Mouse (Mus musculus): ENCODE measurements around the gene Arhgap15.

Gene Arhgap15

GRCm38 (mm10) chr2:43931687-43932086 lies 183.1 kb downstream of the Arhgap15 start:
- DNase-seq (ENCODE audit: low spot score): peak; percentile 80

GRCm38 (mm10) chr2:43939196-43939595 lies 190.6 kb downstream of the Arhgap15 start:
- DNase-seq (ENCODE audit: low spot score): no peak

- no peak for DNase-seq (ENCODE audit: low spot score)
These were observed 197.1 kb downstream of the Arhgap15 start for GRCm38 (mm10) chr2:43945679-43946078.

GRCm38 (mm10) chr2:43949775-43950492 lies 201.3 kb downstream of the Arhgap15 start:
- no peak for DNase-seq (ENCODE audit: low spot score)

- DNase-seq (ENCODE audit: low spot score): no peak
These were observed 202.1 kb downstream of the Arhgap15 start for GRCm38 (mm10) chr2:43950741-43951140.

DNA sequence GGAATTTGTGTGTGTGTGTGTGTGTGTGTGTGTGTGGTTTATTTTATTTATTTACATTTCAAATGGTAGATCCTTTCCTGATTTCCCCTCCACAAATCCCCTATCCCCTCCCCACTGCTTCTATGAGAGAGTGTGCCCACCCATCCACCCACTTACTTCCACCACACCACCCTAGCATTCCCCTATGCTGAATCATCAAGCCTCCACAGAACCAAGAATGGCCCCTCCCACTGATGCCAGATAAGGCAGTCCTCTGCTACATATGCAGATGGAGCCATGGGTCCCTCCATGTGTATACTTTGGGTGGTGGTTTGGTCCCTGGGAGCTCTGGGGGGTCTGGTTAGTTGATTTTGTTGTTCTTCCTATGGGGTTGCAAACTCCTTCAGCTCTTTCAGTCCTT lies 210.6 kb downstream of the Arhgap15 start:
- no peak for DNase-seq (ENCODE audit: low spot score)

DNA sequence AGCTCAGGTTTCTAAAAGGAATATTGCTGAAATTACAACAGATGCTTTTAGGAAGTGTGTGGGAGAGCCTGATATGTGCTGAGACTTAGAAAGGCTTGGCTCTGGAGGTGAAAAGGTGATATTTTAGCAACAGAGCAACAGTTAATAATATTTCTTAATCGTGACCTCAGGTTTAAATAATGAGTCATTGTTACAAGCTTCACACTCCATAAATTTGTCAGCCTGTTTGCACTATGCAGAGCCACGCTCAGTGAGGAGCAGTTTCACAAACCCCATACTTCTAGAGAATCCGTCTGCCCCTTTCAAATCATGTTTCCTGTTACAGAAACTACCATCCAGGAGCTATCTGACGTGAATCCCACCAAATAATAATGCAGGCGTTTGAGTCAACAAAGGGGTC lies 213.8 kb downstream of the Arhgap15 start:
- DNase-seq (ENCODE audit: low spot score): no peak

DNA sequence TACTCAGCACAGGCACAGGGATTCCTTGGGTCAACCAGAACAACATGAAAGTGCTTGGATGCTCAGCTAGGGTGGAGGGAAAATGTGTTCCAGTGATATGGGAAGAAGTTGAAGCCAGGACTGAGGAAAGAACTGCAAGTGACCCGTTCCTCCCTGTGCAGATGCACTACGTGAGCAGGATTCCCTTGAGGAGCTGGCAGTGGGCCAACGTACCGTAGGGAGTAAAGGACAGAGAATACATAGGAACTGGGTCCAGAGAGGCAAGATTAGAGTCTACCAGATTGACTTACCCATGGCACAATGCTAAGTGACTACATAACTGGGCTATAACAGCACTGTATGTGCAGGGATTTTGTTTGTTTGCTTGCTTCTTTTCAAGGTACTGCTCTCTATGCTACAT lies 220.0 kb downstream of the Arhgap15 start:
- peak; percentile 47 for DNase-seq (ENCODE audit: low spot score)

DNA sequence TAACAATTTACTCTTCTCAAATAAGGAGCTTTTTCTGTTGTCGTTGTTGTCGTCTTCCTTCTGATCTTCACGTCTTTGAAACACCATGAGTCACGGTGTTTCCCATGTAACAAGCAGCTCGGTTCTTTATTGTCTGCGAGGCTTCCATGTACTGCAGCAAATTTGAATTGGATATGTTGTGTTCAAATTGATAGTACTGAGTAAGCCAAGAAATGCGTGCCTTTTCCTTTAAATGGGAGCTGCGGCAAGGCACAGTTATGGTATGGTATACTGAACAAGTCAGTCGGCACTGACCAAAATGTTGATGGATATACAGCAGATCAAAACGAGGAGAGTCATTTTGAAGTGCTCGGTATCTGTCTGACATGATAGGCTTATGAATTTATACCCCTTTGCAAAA lies 229.1 kb downstream of the Arhgap15 start:
- DNase-seq (ENCODE audit: low spot score): no peak

DNA sequence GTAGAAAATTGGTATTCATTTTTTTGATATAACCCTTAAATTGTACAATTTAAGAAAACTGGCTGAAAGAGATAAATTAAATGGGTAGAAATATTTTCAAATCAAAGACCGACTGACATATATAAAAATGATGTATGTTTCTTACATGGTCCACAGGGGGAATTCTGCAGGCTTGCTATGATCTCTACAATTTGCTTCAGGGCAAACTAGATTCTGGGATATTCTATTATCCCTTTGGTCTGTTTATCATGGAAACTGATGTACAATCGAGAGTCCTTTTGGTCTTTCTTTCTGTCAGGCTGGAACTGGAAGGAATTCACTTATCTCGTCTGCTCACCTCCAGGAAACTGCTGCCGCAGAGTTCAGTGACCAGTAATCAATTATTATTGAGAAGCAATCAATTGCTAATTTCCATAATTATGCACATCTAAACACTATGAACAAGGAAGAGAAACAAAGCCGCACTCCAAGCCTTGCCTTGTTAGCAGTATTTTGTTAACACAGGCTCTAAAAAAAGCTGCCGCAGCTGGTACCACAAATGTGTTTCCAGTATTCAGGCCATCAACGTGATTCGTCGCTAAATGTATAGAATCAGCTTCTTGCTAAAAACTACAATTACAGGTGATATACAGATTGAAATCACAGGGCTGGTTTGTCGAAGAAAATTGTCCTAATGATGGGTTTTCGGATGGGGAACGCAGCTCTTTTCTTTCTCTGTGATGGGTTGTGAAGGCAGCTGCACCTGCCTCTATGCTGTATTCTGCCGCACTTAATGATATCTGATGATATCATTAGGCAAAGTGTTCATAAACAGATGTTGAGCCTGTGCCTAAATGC lies 229.8 kb downstream of the Arhgap15 start:
- DNase-seq (ENCODE audit: low spot score): no peak

DNA sequence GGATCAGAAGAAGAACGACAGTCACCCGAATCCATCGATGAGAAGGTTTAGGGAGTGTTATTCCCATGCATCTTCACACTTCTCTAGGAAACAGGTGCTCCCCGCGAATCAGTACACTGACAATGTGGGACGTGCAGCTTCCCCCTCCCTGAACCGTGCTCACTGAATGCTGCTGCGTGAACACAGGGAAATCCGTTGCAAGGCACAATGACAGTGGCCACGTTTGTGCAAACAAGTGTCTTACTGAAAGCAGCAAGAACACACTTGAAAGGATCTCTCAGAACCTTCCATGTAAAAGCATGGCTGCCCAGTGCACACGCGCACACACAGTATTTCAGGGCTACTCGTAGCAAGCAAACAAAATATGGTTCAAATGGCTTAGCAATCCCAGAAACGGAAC lies 237.4 kb downstream of the Arhgap15 start:
- no peak for DNase-seq (ENCODE audit: low spot score)

DNA sequence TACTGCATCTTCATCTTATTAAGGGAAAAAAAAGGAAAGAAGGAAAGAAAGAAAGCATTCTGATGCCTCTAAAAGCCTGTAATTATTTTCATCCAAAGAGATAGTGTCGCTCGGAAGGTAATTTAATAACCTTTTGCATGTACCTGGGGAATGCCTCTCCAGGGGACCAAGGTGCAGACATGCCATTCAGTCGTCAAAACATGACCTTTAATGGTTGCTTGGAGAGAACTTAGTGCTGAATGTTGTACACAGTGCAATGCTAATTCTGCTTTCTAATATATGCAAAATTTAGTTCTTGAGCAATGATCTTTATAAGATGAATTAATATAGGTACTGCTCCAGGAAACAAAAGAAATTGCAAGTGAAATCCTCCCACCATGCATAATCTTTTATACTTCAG lies 239.3 kb downstream of the Arhgap15 start:
- no peak for DNase-seq (ENCODE audit: low spot score)

GRCm38 (mm10) chr2:43989850-43990249 lies 241.2 kb downstream of the Arhgap15 start:
- DNase-seq (ENCODE audit: low spot score): no peak

DNA sequence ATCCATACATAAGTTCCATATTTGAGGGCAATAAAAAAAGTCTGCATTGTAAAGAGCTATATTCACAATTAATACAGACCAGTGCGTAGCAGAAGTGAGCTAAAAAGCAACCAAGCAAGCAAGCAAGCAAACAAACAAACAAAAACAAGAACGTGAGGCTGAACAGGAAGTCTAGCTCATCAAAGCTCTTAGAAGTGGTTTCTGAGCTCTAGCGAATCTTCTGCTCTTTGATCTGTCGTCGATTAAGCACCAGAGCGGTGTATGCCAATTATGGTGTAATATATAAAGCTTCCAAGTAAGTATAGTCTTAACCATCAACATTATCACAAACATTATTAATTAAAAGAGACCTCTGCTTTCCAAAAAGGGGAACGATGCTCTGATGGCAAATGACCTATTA lies 243.9 kb downstream of the Arhgap15 start:
- DNase-seq (ENCODE audit: low spot score): no peak

DNA sequence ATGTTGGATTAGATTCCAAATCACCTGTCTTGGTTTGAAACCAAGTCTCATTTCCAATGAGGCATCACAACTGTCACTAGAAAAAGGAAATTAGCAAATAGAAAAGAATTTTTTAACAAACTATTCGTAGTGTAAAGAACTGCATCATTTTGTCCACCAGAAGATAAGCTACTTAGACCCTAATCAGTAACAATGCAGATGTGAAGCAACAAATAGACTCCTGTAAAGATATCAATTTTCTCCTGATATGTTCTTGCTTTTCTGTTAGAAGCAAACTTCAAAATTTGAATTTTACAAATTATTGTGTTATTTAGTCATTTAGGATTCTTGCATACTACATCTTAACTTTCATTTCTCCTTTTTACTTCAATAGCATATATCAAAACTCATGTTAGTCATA lies 253.8 kb downstream of the Arhgap15 start:
- DNase-seq (ENCODE audit: low spot score): no peak

DNA sequence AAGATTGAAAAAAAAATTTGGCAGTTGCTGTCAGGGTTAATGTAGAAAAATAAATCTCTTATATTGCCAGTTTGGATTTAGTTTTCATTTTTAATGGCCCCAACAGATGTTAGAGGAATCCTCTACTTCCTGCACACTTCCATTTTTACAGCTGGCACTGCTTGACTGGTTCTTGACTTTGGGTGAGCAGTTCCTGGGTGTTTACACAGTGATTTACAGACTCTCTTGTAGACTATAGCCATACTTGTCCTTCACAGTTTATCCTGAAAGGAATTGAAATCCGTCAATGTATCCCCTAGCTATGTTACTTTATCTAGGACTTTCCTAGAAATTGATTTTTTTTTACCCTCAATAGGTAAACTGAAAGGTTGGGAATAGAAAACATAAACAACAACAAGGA lies 261.6 kb downstream of the Arhgap15 start:
- no peak for DNase-seq (ENCODE audit: low spot score)

GRCm38 (mm10) chr2:44013388-44013787 lies 264.8 kb downstream of the Arhgap15 start:
- no peak for DNase-seq (ENCODE audit: low spot score)

DNA sequence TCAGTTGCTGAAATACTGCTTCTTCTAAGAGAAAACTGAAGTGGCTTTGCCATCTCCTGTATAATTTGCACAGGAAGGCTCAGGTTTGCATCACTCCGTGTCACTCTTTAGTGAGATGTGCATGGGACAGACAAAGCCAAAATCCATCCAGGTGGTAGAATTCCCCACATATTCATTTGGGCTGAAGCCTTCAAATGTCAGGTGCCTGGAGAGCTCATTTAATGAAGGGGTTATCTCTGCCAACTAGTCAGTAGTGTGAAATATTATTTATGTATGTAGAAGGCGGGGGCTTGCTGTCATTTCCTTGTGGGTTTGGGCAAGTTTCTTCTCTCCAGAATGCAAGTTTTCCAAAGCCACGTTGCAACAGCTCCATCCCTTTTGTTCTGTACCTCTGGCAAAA lies 268.1 kb downstream of the Arhgap15 start:
- DNase-seq (ENCODE audit: low spot score): no peak

DNA sequence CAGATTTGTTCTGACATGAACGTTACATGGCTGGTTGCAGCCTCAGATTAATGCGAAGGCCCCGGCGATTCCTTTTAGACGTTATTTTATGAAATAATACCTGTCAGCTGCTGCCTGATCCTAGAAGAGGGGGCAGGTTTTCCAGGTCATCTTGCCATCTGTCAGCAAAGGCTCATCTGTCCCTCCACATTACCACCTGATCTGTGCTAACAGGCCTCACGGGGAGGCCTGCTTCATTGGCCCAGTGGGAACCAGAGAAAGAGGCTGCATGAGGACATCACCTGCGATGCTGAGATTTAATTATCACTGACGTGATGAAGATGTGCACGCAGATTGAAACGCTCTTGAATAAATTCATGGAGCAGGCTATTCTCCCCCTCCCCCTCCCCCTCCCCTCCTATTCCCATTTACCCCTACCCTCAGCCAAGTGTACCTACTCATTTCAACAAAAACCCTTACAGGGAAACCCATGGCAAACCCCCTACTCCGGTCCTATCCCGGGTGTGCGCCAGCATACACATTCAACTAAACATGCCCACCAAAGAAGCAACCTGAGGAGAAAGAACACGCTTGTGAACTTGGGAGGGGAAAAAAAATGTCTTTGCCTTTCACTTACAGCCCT lies 268.9 kb downstream of the Arhgap15 start:
- no peak for DNase-seq (ENCODE audit: low spot score)

GRCm38 (mm10) chr2:44018033-44018432 lies 269.4 kb downstream of the Arhgap15 start:
- no peak for DNase-seq (ENCODE audit: low spot score)

DNA sequence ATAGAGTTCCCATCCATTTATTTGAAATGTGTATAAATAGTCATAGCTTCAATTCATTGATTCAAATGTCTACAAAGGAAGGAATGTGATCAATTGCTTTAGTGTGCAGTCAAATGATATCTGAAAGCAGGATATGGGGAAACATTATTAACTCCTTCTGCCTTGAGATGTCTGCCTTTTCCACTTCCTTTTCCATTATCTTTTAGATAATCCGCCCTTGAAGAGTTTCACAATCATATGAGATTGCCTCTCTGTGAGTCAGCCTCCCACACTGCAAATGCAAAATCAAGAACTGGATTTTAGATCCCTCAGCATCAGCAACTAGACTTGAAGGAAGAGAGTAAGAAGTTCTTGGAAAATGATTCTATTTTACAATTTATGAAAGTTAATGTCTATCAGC lies 276.1 kb downstream of the Arhgap15 start:
- no peak for DNase-seq (ENCODE audit: low spot score)

GRCm38 (mm10) chr2:44029035-44029715 lies 280.6 kb downstream of the Arhgap15 start:
- no peak for DNase-seq (ENCODE audit: low spot score)

All from MN1 (cell line).